Mouse (Mus musculus) MEL (cell line): Measurements from ENCODE around the gene Zdhhc16.

Experiments
- CTCF ChIP-seq, 3 experiments: IDR thresholded peaks in 2 of 3; conservative IDR thresholded peaks in 1 of 3; 2 replicates each; pipeline ENCODE4 v1.5.1; 2011 to 2012; ENCODE audit warnings: low read length in 3 of 3, low read depth in 2 of 3, mild to moderate bottlenecking in 2 of 3, improper control_type of control experiment in 1 of 3, inconsistent platforms in 1 of 3, mixed read lengths in 1 of 3, moderate library complexity in 1 of 3; ENCODE audit not compliant: control insufficient read depth in 1 of 3, insufficient read depth in 1 of 3, poor library complexity in 1 of 3, severe bottlenecking in 1 of 3
- E2F4 ChIP-seq: IDR thresholded peaks from 2 replicates; pipeline ENCODE4 v1.6.1; 2011; ENCODE audit warnings: low read depth, low read length, improper control_type of control experiment, borderline replicate concordance
- GATA1 ChIP-seq: IDR thresholded peaks from 2 replicates; pipeline ENCODE4 v1.6.1; 2011; ENCODE audit warnings: low read depth, low read length, improper control_type of control experiment
- MEF2A ChIP-seq: IDR thresholded peaks from 2 replicates; pipeline ENCODE4 v1.6.1; 2014; ENCODE audit warnings: low read depth, mild to moderate bottlenecking, inconsistent platforms, low read length, improper control_type of control experiment; ENCODE audit not compliant: poor library complexity, insufficient replicate concordance, severe bottlenecking; ENCODE audit errors: extremely low read depth
- MYC ChIP-seq: IDR thresholded peaks from 2 replicates; pipeline ENCODE4 v1.6.1; 2011; ENCODE audit warnings: low read depth, mild to moderate bottlenecking, low read length, improper control_type of control experiment, moderate library complexity
- TAL1 ChIP-seq: IDR thresholded peaks from 2 replicates; pipeline ENCODE4 v1.6.1; 2012; ENCODE audit warnings: mild to moderate bottlenecking, inconsistent platforms, low read length, moderate library complexity, mixed read lengths
- ZMIZ1 ChIP-seq: IDR thresholded peaks from 2 replicates; pipeline ENCODE4 v1.6.1; 2012; ENCODE audit warnings: low read depth, mild to moderate bottlenecking, inconsistent platforms, low read length, improper control_type of control experiment, moderate library complexity
- ZNF384 ChIP-seq: IDR thresholded peaks from 2 replicates; pipeline ENCODE4 v1.6.1; 2012; ENCODE audit warnings: low read depth, mild to moderate bottlenecking, inconsistent platforms, low read length, improper control_type of control experiment

GRCm38 (mm10) chr19:41987206-41987605 lies 53.9 kb downstream of the Zdhhc16 start:
- TF ChIP-seq CTCF (IDR thresholded peaks at IDR 0.05 in 2 of 3, conservative IDR thresholded peaks at IDR 0.05 in 1 of 3; ENCODE audit: control insufficient read depth in 1 of 3, insufficient read depth in 1 of 3, low read depth in 2 of 3, low read length in 3 of 3, poor library complexity in 1 of 3, severe bottlenecking in 1 of 3) (no peak), MEF2A (no peak), MYC (no peak), ZMIZ1 (no peak), ZNF384 (no peak), E2F4 (no peak), TAL1 (no peak), GATA1 (no peak)
